Mouse (Mus musculus) liver, embryonic 16.5 days (tissue): ENCODE data around the gene Epm2aip1. TPM values are rescaled to one million over a fixed set of nuclear protein-coding genes. Genes with fewer than 3 reads are reported as not detected.

Experiments
- ATAC-seq: fragments of 200-750 bp; cut with Nextera tagmentation; 2 replicates; pipeline ENCODE4 v1.8.0; 2017; ENCODE audit warnings: low read depth, mild to moderate bottlenecking, moderate number of reproducible peaks, moderate library complexity
- H3K27ac ChIP-seq: fragments of 300-500 bp; sonication (generic); 2 replicates; pipeline ENCODE4 v1.5.1; 2014; ENCODE audit warnings: mild to moderate bottlenecking, low read length
- H3K27me3 ChIP-seq: fragments of 300-500 bp; sonication (generic); 2 replicates; pipeline ENCODE4 v1.6.1; 2014; ENCODE audit warnings: low read depth, low read length, mixed read lengths; ENCODE audit not compliant: control insufficient read depth, insufficient read depth
- H3K36me3 ChIP-seq: fragments of 300-500 bp; sonication (generic); 2 replicates; pipeline ENCODE4 v1.6.1; 2014; ENCODE audit warnings: mild to moderate bottlenecking; ENCODE audit not compliant: control insufficient read depth, insufficient read depth
- H3K4me1 ChIP-seq: fragments of 300-500 bp; sonication (generic); 2 replicates; pipeline ENCODE4 v1.6.1; 2014; ENCODE audit warnings: low read depth, low read length, mixed read lengths; ENCODE audit not compliant: control insufficient read depth
- H3K4me2 ChIP-seq: fragments of 300-500 bp; sonication (generic); 2 replicates; pipeline ENCODE4 v1.6.1; 2014; ENCODE audit warnings: low read depth, low read length, mixed read lengths
- H3K4me3 ChIP-seq: fragments of 300-500 bp; sonication (generic); 2 replicates; pipeline ENCODE4 v1.5.1; 2014; ENCODE audit warnings: low read depth, mild to moderate bottlenecking, low read length
- H3K9ac ChIP-seq: fragments of 300-500 bp; sonication (generic); 2 replicates; pipeline ENCODE4 v1.6.1; 2014; ENCODE audit warnings: low read depth, low read length
- H3K9me3 ChIP-seq: fragments of 300-500 bp; sonication (generic); replicated peaks from 2 replicates; pipeline ENCODE4 v1.6.1; 2016; ENCODE audit warnings: low read length; ENCODE audit not compliant: control insufficient read depth
- WGBS: fragments of 180-500 bp; shearing (Covaris S2); extraction: QIAGEN DNeasy Blood & Tissue Kit; methylation state at CpG from one replicate; pipeline ENCODE4 v1.1.7; 2014; ENCODE audit not compliant: insufficient replicate concordance; 5-methylcytosine and 5-hydroxymethylcytosine counted together
- polyA plus RNA-seq: library from polyadenylated mRNA; unstranded; fragments of >200 nt; fragmentation: Nextera tagmentation; extraction: Ambion mirVana; gene quantifications from 2 replicates; pipeline ENCODE4 v1.2.1, GENCODE M21; 2015

Epm2aip1 gene
- polyA plus RNA-seq, 1 experiment from 2014 or later: 9.0 TPM

GRCm38 (mm10) chr9:111273958-111274357 is 2.2 kb downstream of the Epm2aip1 start:
- no peak overlapping the region for H3K9ac ChIP-seq
- 82% methylated on average over 1 of the region's 1 CpGs for WGBS
- no peaks in the 10 kb centered on the region for H3K27me3 ChIP-seq
- peaks cover 26% of the 10 kb centered on the region for H3K4me1 ChIP-seq
- no peaks in the 10 kb centered on the region for H3K9me3 ChIP-seq
- H3K27ac ChIP-seq: no peak overlapping the region
- H3K36me3 ChIP-seq: no peaks in the 10 kb centered on the region; the same call in 1 of the 2 replicates
- peak overlapping the region; percentile 24; the same call in 1 of the 2 replicates for H3K4me3 ChIP-seq
- ATAC-seq: no peak
- peak overlapping the region; percentile 87 for H3K4me2 ChIP-seq

GRCm38 (mm10) chr9:111275156-111275555 is 3.4 kb downstream of the Epm2aip1 start:
- 19% methylated on average over 1 of the region's 1 CpGs for WGBS
- peak overlapping the region; percentile 45 for H3K4me2 ChIP-seq
- H3K27ac ChIP-seq: no peak overlapping the region
- H3K36me3 ChIP-seq: no peaks in the 10 kb centered on the region; the same call in 1 of the 2 replicates
- no peak overlapping the region for H3K9ac ChIP-seq
- ATAC-seq: no peak
- peak overlapping the region; percentile 4 for H3K4me3 ChIP-seq
- H3K9me3 ChIP-seq: no peaks in the 10 kb centered on the region
- no peaks in the 10 kb centered on the region for H3K27me3 ChIP-seq
- H3K4me1 ChIP-seq: peaks cover 20% of the 10 kb centered on the region

GRCm38 (mm10) chr9:111285061-111285460 is 13.3 kb downstream of the Epm2aip1 start:
- no peaks in the 10 kb centered on the region for H3K36me3 ChIP-seq
- no peaks in the 10 kb centered on the region for H3K27me3 ChIP-seq
- H3K4me2 ChIP-seq: no peak overlapping the region
- H3K4me3 ChIP-seq: no peak overlapping the region
- ATAC-seq: no peak
- no peaks in the 10 kb centered on the region; the same call in 1 of the 2 replicates for H3K4me1 ChIP-seq
- H3K9ac ChIP-seq: no peak overlapping the region
- no peak overlapping the region for H3K27ac ChIP-seq
- H3K9me3 ChIP-seq: no peaks in the 10 kb centered on the region
- WGBS: 51% methylated on average over 3 of the region's 3 CpGs

- 29% methylated on average over 5 of the region's 5 CpGs for WGBS
- Histone ChIP-seq H3K4me2 (no peak overlapping the region), H3K9ac (no peak overlapping the region), H3K27ac (no peak overlapping the region), H3K9me3 (no peaks in the 10 kb centered on the region), H3K4me1 (no peaks in the 10 kb centered on the region; the same call in 1 of the 2 replicates), H3K36me3 (no peaks in the 10 kb centered on the region), H3K4me3 (no peak overlapping the region), H3K27me3 (no peaks in the 10 kb centered on the region)
- ATAC-seq: no peak
Measured at GRCm38 (mm10) chr9:111285676-111286075, 13.9 kb downstream of the Epm2aip1 start.

- H3K9ac ChIP-seq: no peak overlapping the region
- H3K4me2 ChIP-seq: no peak overlapping the region
- H3K27ac ChIP-seq: no peak overlapping the region
- no peaks in the 10 kb centered on the region for H3K36me3 ChIP-seq
- no peaks in the 10 kb centered on the region for H3K27me3 ChIP-seq
- H3K4me1 ChIP-seq: no peaks in the 10 kb centered on the region; the same call in 1 of the 2 replicates
- 64% methylated on average over 2 of the region's 2 CpGs for WGBS
- no peak for ATAC-seq
- H3K9me3 ChIP-seq: no peaks in the 10 kb centered on the region
- H3K4me3 ChIP-seq: no peak overlapping the region
Measured at GRCm38 (mm10) chr9:111286468-111286867, 14.7 kb downstream of the Epm2aip1 start.

GRCm38 (mm10) chr9:111287956-111288355 is 16.2 kb downstream of the Epm2aip1 start:
- Histone ChIP-seq H3K4me3 (no peak overlapping the region), H3K9ac (no peak overlapping the region), H3K27me3 (no peaks in the 10 kb centered on the region), H3K4me2 (no peak overlapping the region), H3K27ac (no peak overlapping the region), H3K36me3 (no peaks in the 10 kb centered on the region), H3K4me1 (no peaks in the 10 kb centered on the region; the same call in 1 of the 2 replicates), H3K9me3 (no peaks in the 10 kb centered on the region)
- WGBS: 65% methylated on average over 4 of the region's 4 CpGs
- ATAC-seq: no peak

GRCm38 (mm10) chr9:111289294-111289831 is 17.6 kb downstream of the Epm2aip1 start:
- Histone ChIP-seq H3K9ac (no peak overlapping the region), H3K4me1 (no peaks in the 10 kb centered on the region; the same call in 1 of the 2 replicates), H3K27ac (0 out of 2 replicates have a peak overlapping the region, but pooled peaks have one; percentile 1), H3K4me3 (0 out of 2 replicates have a peak overlapping the region, but pooled peaks have one; percentile 2), H3K4me2 (peak overlapping the region; percentile 28), H3K27me3 (no peaks in the 10 kb centered on the region), H3K36me3 (no peaks in the 10 kb centered on the region), H3K9me3 (no peaks in the 10 kb centered on the region)
- 52% methylated on average over 9 of the region's 9 CpGs for WGBS
- ATAC-seq: peak; percentile 58

GRCm38 (mm10) chr9:111289832-111290339 is 18.2 kb downstream of the Epm2aip1 start:
- Histone ChIP-seq H3K27ac (0 out of 2 replicates have a peak overlapping the region, but pooled peaks have one; percentile 1), H3K36me3 (no peaks in the 10 kb centered on the region), H3K4me1 (no peaks in the 10 kb centered on the region; the same call in 1 of the 2 replicates), H3K9ac (no peak overlapping the region), H3K4me3 (0 out of 2 replicates have a peak overlapping the region, but pooled peaks have one; percentile 2), H3K27me3 (no peaks in the 10 kb centered on the region), H3K4me2 (peak overlapping the region; percentile 28), H3K9me3 (no peaks in the 10 kb centered on the region)
- 14% methylated on average over 21 of the region's 21 CpGs for WGBS
- ATAC-seq: peak; percentile 81

GRCm38 (mm10) chr9:111290539-111291100 is 18.9 kb downstream of the Epm2aip1 start:
- no peak overlapping the region for H3K9ac ChIP-seq
- no peaks in the 10 kb centered on the region for H3K27me3 ChIP-seq
- H3K36me3 ChIP-seq: no peaks in the 10 kb centered on the region
- no peaks in the 10 kb centered on the region; the same call in 1 of the 2 replicates for H3K4me1 ChIP-seq
- WGBS: 70% methylated on average over 11 of the region's 11 CpGs
- H3K9me3 ChIP-seq: no peaks in the 10 kb centered on the region
- no peak for ATAC-seq
- no peak overlapping the region for H3K4me3 ChIP-seq
- H3K4me2 ChIP-seq: no peak overlapping the region
- no peak overlapping the region for H3K27ac ChIP-seq
